Comparison of ENCODE assay signal across 25 mouse cellular contexts in the genomic region with DNA sequence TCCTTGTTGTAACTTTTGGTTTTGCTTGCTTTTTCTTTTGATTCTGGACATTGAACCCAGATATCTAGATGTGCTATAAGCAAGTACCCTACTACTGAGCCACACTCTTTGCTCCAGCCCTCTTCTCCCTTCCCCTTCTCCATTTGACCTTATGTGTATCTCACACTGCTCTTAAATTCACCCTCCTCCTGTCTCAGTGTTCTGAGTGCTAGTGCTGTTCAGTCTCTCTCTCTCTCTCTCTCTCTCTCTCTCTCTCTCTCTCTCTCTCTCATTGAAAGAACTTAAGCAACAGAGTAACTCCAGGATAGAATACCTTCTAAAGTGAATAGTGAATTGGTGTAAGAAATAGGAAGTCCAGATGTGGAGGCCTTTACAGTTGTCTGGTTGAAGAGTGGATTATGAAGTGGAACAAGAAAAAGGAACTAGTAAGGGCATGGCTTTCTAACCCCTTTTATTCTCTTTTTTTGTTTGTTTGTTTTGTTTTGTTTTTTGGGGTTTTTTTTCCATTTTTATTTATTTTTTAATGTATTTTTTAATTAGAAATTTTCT. TPM values are rescaled to one million over a fixed set of nuclear protein-coding genes. Genes with fewer than 3 reads are reported as not detected.
DNase-seq lines count a peak whose midpoint lies in the region; ATAC-seq and TF ChIP-seq lines count a peak whose summit lies in the region.
"Had no signal": no experiment of that assay in that cellular context is flagged by ENCODE, and none has a peak within 500 bp of the region (broad histone marks: within the 10 kb centered on the region; RNA-seq: fewer than 3 reads in every experiment).

No protein-coding gene starts in this region.

- no peak overlapping the region for H3K9ac ChIP-seq in liver, embryonic 15.5 days
- H3K9ac ChIP-seq in liver, embryonic 11.5 days (ENCODE audit: low read depth, low read length): no peak overlapping the region
- no peak overlapping the region for H3K9ac ChIP-seq in intestine, embryonic 16.5 days (ENCODE audit: low read depth, low read length)
- no peak overlapping the region for H3K9ac ChIP-seq in hindbrain, embryonic 16.5 days (ENCODE audit: low read depth, low read length)
- H3K9ac ChIP-seq: embryonic facial prominence, embryonic 12.5 days; forebrain, embryonic 13.5 days; forebrain, postnatal 0 days; heart, embryonic 15.5 days; hindbrain, embryonic 14.5 days had no signal

- DNase-seq in liver, embryonic 11.5 days (ENCODE audit: low spot score): no peak
- DNase-seq in splenic B cell, adult 2 months (ENCODE audit: low read depth, low spot score): peak; percentile 34
- DNase-seq in heart, postnatal 10 days: no peak
- DNase-seq: adrenal gland, adult 8-10 months; adrenal gland, postnatal 36 days; cerebellum, adult 11 months; cerebellum, adult 8-10 months; cerebellum, postnatal 14 days; forebrain, postnatal 0 days; gastrocnemius, postnatal 25 days; heart, adult 11 months had no signal

- intact Hi-C loops in heart, postnatal 10 days (cut with DNase I): no loop called here

- H3K27me3 ChIP-seq in liver, embryonic 15.5 days: no peaks in the 10 kb centered on the region
- H3K27me3 ChIP-seq in liver, embryonic 11.5 days (replicated peaks; ENCODE audit: control insufficient read depth, insufficient read depth, low read length): no peaks in the 10 kb centered on the region
- H3K27me3 ChIP-seq in splenic B cell, adult 2 months (ENCODE audit: control insufficient read depth, insufficient read depth, low read length, poor library complexity, severe bottlenecking): no peaks in the 10 kb centered on the region
- no peaks in the 10 kb centered on the region for H3K27me3 ChIP-seq in intestine, embryonic 16.5 days (replicated peaks; ENCODE audit: control insufficient read depth, insufficient read depth, low read length)
- H3K27me3 ChIP-seq in hindbrain, embryonic 16.5 days (replicated peaks; ENCODE audit: control insufficient read depth, insufficient read depth, low read length): no peaks in the 10 kb centered on the region
- H3K27me3 ChIP-seq: embryonic facial prominence, embryonic 12.5 days; forebrain, embryonic 13.5 days; heart, embryonic 15.5 days had no signal

- H3K27ac ChIP-seq in liver, embryonic 15.5 days (replicated peaks): 0 out of 2 replicates have a peak overlapping the region, but pooled peaks have one; percentile 25
- no peak overlapping the region for H3K27ac ChIP-seq in liver, embryonic 11.5 days (ENCODE audit: low read depth, low read length)
- H3K27ac ChIP-seq in bone marrow macrophage, adult 2 months (ENCODE audit: insufficient read depth, low read depth, low read length): peak overlapping the region; percentile 73
- H3K27ac ChIP-seq in macrophage: peak overlapping the region; percentile 28; the same call in 1 of the 2 replicates
- no peak overlapping the region for H3K27ac ChIP-seq in intestine, embryonic 16.5 days (ENCODE audit: low read length)
- H3K27ac ChIP-seq in hindbrain, embryonic 16.5 days (ENCODE audit: low read depth, low read length): no peak overlapping the region
- H3K27ac ChIP-seq: embryonic facial prominence, embryonic 12.5 days; forebrain, embryonic 13.5 days; heart, embryonic 15.5 days; hindbrain, embryonic 10.5 days; hindbrain, embryonic 14.5 days had no signal

- H3K9me3 ChIP-seq in liver, embryonic 15.5 days (replicated peaks): no peaks in the 10 kb centered on the region
- H3K9me3 ChIP-seq in liver, embryonic 11.5 days (ENCODE audit: control insufficient read depth, low read length): no peaks in the 10 kb centered on the region
- H3K9me3 ChIP-seq in intestine, embryonic 16.5 days (ENCODE audit: control insufficient read depth, low read length): no peaks in the 10 kb centered on the region
- H3K9me3 ChIP-seq in hindbrain, embryonic 16.5 days (ENCODE audit: control insufficient read depth, low read length): no peaks in the 10 kb centered on the region
- H3K9me3 ChIP-seq: embryonic facial prominence, embryonic 12.5 days; forebrain, embryonic 13.5 days; heart, embryonic 15.5 days; hindbrain, embryonic 10.5 days had no signal

- H3K4me3 ChIP-seq in liver, embryonic 15.5 days (replicated peaks): no peak overlapping the region
- H3K4me3 ChIP-seq in liver, embryonic 11.5 days (ENCODE audit: low read depth, low read length): no peak overlapping the region
- no peak overlapping the region for H3K4me3 ChIP-seq in bone marrow macrophage, adult 2 months (ENCODE audit: insufficient read depth, low read length)
- no peak overlapping the region for H3K4me3 ChIP-seq in macrophage (ENCODE audit: inconsistent target)
- no peak overlapping the region for H3K4me3 ChIP-seq in intestine, embryonic 16.5 days (ENCODE audit: low read length)
- no peak overlapping the region for H3K4me3 ChIP-seq in hindbrain, embryonic 16.5 days (ENCODE audit: low read length)
- H3K4me3 ChIP-seq: embryonic facial prominence, embryonic 12.5 days; forebrain, embryonic 13.5 days; heart, embryonic 15.5 days; hindbrain, embryonic 10.5 days had no signal

- no peak for TF ChIP-seq CTCF in bone marrow macrophage, adult 2 months (IDR thresholded peaks at IDR 0.05; ENCODE audit: low read depth, low read length)

- H3K36me3 ChIP-seq in liver, embryonic 15.5 days (replicated peaks): no peaks in the 10 kb centered on the region
- H3K36me3 ChIP-seq in liver, embryonic 11.5 days (ENCODE audit: control insufficient read depth, insufficient read depth, low read length): no peaks in the 10 kb centered on the region
- H3K36me3 ChIP-seq in macrophage (ENCODE audit: inconsistent target): no peaks in the 10 kb centered on the region
- no peaks in the 10 kb centered on the region for H3K36me3 ChIP-seq in splenic B cell, adult 2 months (ENCODE audit: control insufficient read depth, insufficient read depth, low read length, poor library complexity, severe bottlenecking)
- no peaks in the 10 kb centered on the region for H3K36me3 ChIP-seq in intestine, embryonic 16.5 days (ENCODE audit: control insufficient read depth, insufficient read depth, low read length)
- H3K36me3 ChIP-seq in hindbrain, embryonic 16.5 days (ENCODE audit: control insufficient read depth, insufficient read depth, low read length): no peaks in the 10 kb centered on the region
- H3K36me3 ChIP-seq: embryonic facial prominence, embryonic 12.5 days; heart, embryonic 15.5 days; hindbrain, embryonic 10.5 days had no signal

- peaks cover 24% of the 10 kb centered on the region for H3K4me1 ChIP-seq in liver, embryonic 15.5 days (replicated peaks)
- peaks cover 7% of the 10 kb centered on the region for H3K4me1 ChIP-seq in liver, embryonic 11.5 days (replicated peaks; ENCODE audit: control insufficient read depth, insufficient read depth, low read length)
- H3K4me1 ChIP-seq in bone marrow macrophage, adult 2 months (ENCODE audit: control insufficient read depth, insufficient read depth, low read length): peaks cover 71% of the 10 kb centered on the region
- peaks cover 7% of the 10 kb centered on the region for H3K4me1 ChIP-seq in intestine, embryonic 16.5 days (ENCODE audit: control insufficient read depth, insufficient read depth, low read length)
- peaks cover 10% of the 10 kb centered on the region; the same call in 1 of the 2 replicates for H3K4me1 ChIP-seq in hindbrain, embryonic 16.5 days (ENCODE audit: control insufficient read depth, insufficient read depth, low read depth, low read length)
- H3K4me1 ChIP-seq: hindbrain, embryonic 10.5 days had no signal

- no peak overlapping the region for H3K4me2 ChIP-seq in liver, embryonic 15.5 days
- no peak overlapping the region for H3K4me2 ChIP-seq in liver, embryonic 11.5 days
- no peak overlapping the region for H3K4me2 ChIP-seq in intestine, embryonic 16.5 days (ENCODE audit: low read depth, low read length)
- H3K4me2 ChIP-seq in hindbrain, embryonic 16.5 days (ENCODE audit: low read length): no peak overlapping the region
- H3K4me2 ChIP-seq: embryonic facial prominence, embryonic 12.5 days; forebrain, embryonic 13.5 days; heart, embryonic 11.5 days; heart, embryonic 15.5 days; hindbrain, embryonic 14.5 days had no signal

- no peak for TF ChIP-seq POLR2A in bone marrow macrophage, adult 2 months (IDR thresholded peaks at IDR 0.05; ENCODE audit: borderline replicate concordance, low read depth, low read length)

- H3K79me2 ChIP-seq in macrophage (ENCODE audit: inconsistent target): peaks cover 100% of the 10 kb centered on the region

- ATAC-seq in liver, embryonic 15.5 days (ENCODE audit: insufficient read depth): no peak
- no peak for ATAC-seq in liver, embryonic 11.5 days (replicated peaks; ENCODE audit: low FRiP score)
- ATAC-seq in intestine, embryonic 16.5 days: no peak
- no peak for ATAC-seq in hindbrain, embryonic 16.5 days
- ATAC-seq: forebrain, embryonic 13.5 days; forebrain, postnatal 0 days had no signal

RNA-seq across cellular contexts. Expression of gene Rnf19b, which starts 7.7 kb away (rescaled TPM):
- 4.8 and 5.5 TPM in 2 replicates for polyA plus RNA-seq in liver, embryonic 15.5 days (2015; fragmentation: Nextera tagmentation; extraction: Ambion mirVana)
- polyA plus RNA-seq in liver, embryonic 11.5 days (2014; fragmentation: Nextera tagmentation; extraction: Ambion mirVana): 6.7 and 7.2 TPM in 2 replicates
- 91.7 and 94.9 TPM in 2 replicates for polyA plus RNA-seq in bone marrow macrophage, adult 2 months (2012; ENCODE audit: insufficient read depth, insufficient read length, missing spikeins)
- 100 to 1,000 TPM in 23 of 26 experiments, 10 to 100 TPM in 3; 43.8 to 854 (median 239) TPM for total RNA-seq in macrophage (2018; cell fraction: chromatin; rRNA removed)
- total RNA-seq in macrophage (2018; cell fraction: cytosol; rRNA removed): 100 to 1,000 TPM in 21 of 26 experiments, 10 to 100 TPM in 5; 61.2 to 599 (median 214) TPM
- total RNA-seq in macrophage (2018; cell fraction: nucleus; rRNA removed): 100 to 1,000 TPM in 23 of 26 experiments, 10 to 100 TPM in 3; 42.1 to 649 (median 369) TPM
- 46.8 to 75.4 TPM (median 72.8 TPM) in 3 replicates for polyA plus RNA-seq in macrophage (2018)
- 10 to 100 TPM; 20.9 to 22.2 TPM for total RNA-seq in heart, postnatal 10 days (2021)
- 5.6 and 7.0 TPM in 2 replicates for polyA plus RNA-seq in intestine, embryonic 16.5 days (2015; fragmentation: Nextera tagmentation; extraction: Ambion mirVana)
- polyA plus RNA-seq in hindbrain, embryonic 16.5 days (2015; fragmentation: Nextera tagmentation; extraction: Ambion mirVana): 30.8 and 31.6 TPM in 2 replicates

RNA-seq across cellular contexts. Expression of gene Tmem54, which starts 39.6 kb away (rescaled TPM):
- 1.2 and 1.9 TPM in 2 replicates for polyA plus RNA-seq in liver, embryonic 15.5 days (2015; fragmentation: Nextera tagmentation; extraction: Ambion mirVana)
- 2.3 and 3.3 TPM in 2 replicates for polyA plus RNA-seq in liver, embryonic 11.5 days (2014; fragmentation: Nextera tagmentation; extraction: Ambion mirVana)
- not detected in 2 replicates for polyA plus RNA-seq in bone marrow macrophage, adult 2 months (2012; ENCODE audit: insufficient read depth, insufficient read length, missing spikeins)
- total RNA-seq in macrophage (2018; cell fraction: chromatin; rRNA removed): under 1 TPM in 1 of 26 experiments, not detected in 25; 0.62 TPM
- total RNA-seq in macrophage (2018; cell fraction: cytosol; rRNA removed): not detected
- total RNA-seq in macrophage (2018; cell fraction: nucleus; rRNA removed): 1 to 10 TPM in 3 of 26 experiments, not detected in 23; 1.4 to 5.0 (median 1.6) TPM
- polyA plus RNA-seq in macrophage (2018): not detected in 3 replicates
- total RNA-seq in heart, postnatal 10 days (2021): not detected
- 159 and 167 TPM in 2 replicates for polyA plus RNA-seq in intestine, embryonic 16.5 days (2015; fragmentation: Nextera tagmentation; extraction: Ambion mirVana)
- polyA plus RNA-seq in hindbrain, embryonic 16.5 days (2015; fragmentation: Nextera tagmentation; extraction: Ambion mirVana): 0.16 and 0.20 TPM in 2 replicates
- total RNA-seq: adrenal gland, adult 8-10 months; adrenal gland, postnatal 36 days; forebrain, postnatal 0 days; gastrocnemius, adult 18-20 months; gastrocnemius, postnatal 25 days; heart, postnatal 25 days had no signal
- polyA plus RNA-seq: cortical plate, adult 2 months; forebrain, embryonic 13.5 days; forebrain, postnatal 0 days; hindbrain, embryonic 14.5 days had no signal

RNA-seq across cellular contexts. Expression of gene Hpca, which starts 56.1 kb away (rescaled TPM):
- polyA plus RNA-seq in liver, embryonic 15.5 days (2015; fragmentation: Nextera tagmentation; extraction: Ambion mirVana): 0.31 and 0.66 TPM in 2 replicates
- 3.1 and 4.4 TPM in 2 replicates for polyA plus RNA-seq in liver, embryonic 11.5 days (2014; fragmentation: Nextera tagmentation; extraction: Ambion mirVana)
- not detected in 2 replicates for polyA plus RNA-seq in bone marrow macrophage, adult 2 months (2012; ENCODE audit: insufficient read depth, insufficient read length, missing spikeins)
- not detected for total RNA-seq in macrophage (2018; cell fraction: chromatin; rRNA removed)
- not detected for total RNA-seq in macrophage (2018; cell fraction: cytosol; rRNA removed)
- total RNA-seq in macrophage (2018; cell fraction: nucleus; rRNA removed): 1 to 10 TPM in 1 of 26 experiments, not detected in 25; 1.4 TPM
- not detected in 3 replicates for polyA plus RNA-seq in macrophage (2018)
- under 1 TPM in 1 of 2 experiments, not detected in 1; 0.47 TPM for total RNA-seq in heart, postnatal 10 days (2021)
- 4.0 and 4.5 TPM in 2 replicates for polyA plus RNA-seq in intestine, embryonic 16.5 days (2015; fragmentation: Nextera tagmentation; extraction: Ambion mirVana)
- polyA plus RNA-seq in hindbrain, embryonic 16.5 days (2015; fragmentation: Nextera tagmentation; extraction: Ambion mirVana): 168 and 199 TPM in 2 replicates
- total RNA-seq: gastrocnemius, adult 18-20 months; gastrocnemius, postnatal 25 days; heart, postnatal 25 days had no signal

Comparison
In these comparisons a context has a peak if more than half of its experiments do, and no peak if none do; other contexts are left out.
1. H3K27ac ChIP-seq: peak in liver, embryonic 15.5 days (single experiment), bone marrow macrophage, adult 2 months (single experiment) and macrophage (single experiment); none in liver, embryonic 11.5 days (single experiment), intestine, embryonic 16.5 days (single experiment) and hindbrain, embryonic 16.5 days (single experiment).
2. RNA of gene Tmem54, which starts 39.6 kb away (polyA plus RNA-seq): 159 to 167 TPM in intestine, embryonic 16.5 days; 2.3 to 3.3 TPM in liver, embryonic 11.5 days, 1.2 to 1.9 TPM in liver, embryonic 15.5 days, 0.16 to 0.20 TPM in hindbrain, embryonic 16.5 days, not detected in bone marrow macrophage, adult 2 months and not detected in macrophage; every median in the first group is over 10 times any median in the second.
3. RNA of gene Hpca, which starts 56.1 kb away (polyA plus RNA-seq): 168 to 199 TPM in hindbrain, embryonic 16.5 days; 3.1 to 4.4 TPM in liver, embryonic 11.5 days, 4.0 to 4.5 TPM in intestine, embryonic 16.5 days, 0.31 to 0.66 TPM in liver, embryonic 15.5 days, not detected in bone marrow macrophage, adult 2 months and not detected in macrophage; every median in the first group is over 10 times any median in the second.